Mouse (Mus musculus) granulocyte monocyte progenitor cell, adult 5-6 weeks (primary cell): ENCODE measurements around the gene Ctnna3. TPM values are rescaled to one million over a fixed set of nuclear protein-coding genes. Genes with fewer than 3 reads are reported as not detected.
"Not testable (repeated sequence)": the region's sequence is repeated elsewhere in the genome, so short reads cannot be mapped to it uniquely, and the experiment has no call there.

ENCODE experiments used
- ATAC-seq: replicated peaks from 2 replicates; pipeline ENCODE4 v1.8.0; 2016; ENCODE audit warnings: mild to moderate bottlenecking, moderate TSS enrichment, inconsistent platforms; ENCODE audit not compliant: poor library complexity, severe bottlenecking
- total RNA-seq, 2 experiments: library from RNA; stranded (forward) in 1 of 2; stranded (reverse) in 1 of 2; fragments of 200-712, 200-1000 nt in 1 of 2; fragments of >200 nt in 1 of 2; fragmentation: Nextera tagmentation in 1 of 2; gene quantifications; 2 replicates each; pipeline ENCODE4 v1.2.3; 2014 to 2017

Ctnna3 gene
- total RNA-seq, 2 experiments from 2014 or later, result not detected

GRCm38 (mm10) chr10:64718036-64718435 is 1288.1 kb downstream of the Ctnna3 start:
- no peak for ATAC-seq

- no peak for ATAC-seq
Observed at GRCm38 (mm10) chr10:64735692-64736091, 1305.8 kb downstream of the Ctnna3 start.

- no peak for ATAC-seq
Observed at GRCm38 (mm10) chr10:64736616-64737015, 1306.7 kb downstream of the Ctnna3 start.

GRCm38 (mm10) chr10:64741721-64742120 is 1311.8 kb downstream of the Ctnna3 start:
- ATAC-seq, result not testable (repeated sequence)

- not testable (repeated sequence) for ATAC-seq
Observed at GRCm38 (mm10) chr10:64744099-64744498, 1314.2 kb downstream of the Ctnna3 start.

GRCm38 (mm10) chr10:64748651-64749050 is 1318.8 kb downstream of the Ctnna3 start:
- ATAC-seq, result no peak

GRCm38 (mm10) chr10:64750791-64751190 is 1320.9 kb downstream of the Ctnna3 start:
- no peak; the same call in 1 of the 2 replicates for ATAC-seq

- no peak for ATAC-seq
Observed at GRCm38 (mm10) chr10:64836315-64836714, 1406.4 kb downstream of the Ctnna3 start.

GRCm38 (mm10) chr10:64861439-64861838 is 1431.5 kb downstream of the Ctnna3 start:
- no peak for ATAC-seq

GRCm38 (mm10) chr10:64870888-64871287 is 1441.0 kb downstream of the Ctnna3 start:
- no peak for ATAC-seq

GRCm38 (mm10) chr10:64876506-64876905 is 1446.6 kb downstream of the Ctnna3 start:
- no peak for ATAC-seq

- no peak for ATAC-seq
Observed at GRCm38 (mm10) chr10:64879860-64880259, 1450.0 kb downstream of the Ctnna3 start.

GRCm38 (mm10) chr10:64886946-64887345 is 1457.0 kb downstream of the Ctnna3 start:
- no peak for ATAC-seq

GRCm38 (mm10) chr10:64892458-64892857 is 1462.6 kb downstream of the Ctnna3 start:
- ATAC-seq, result no peak

GRCm38 (mm10) chr10:64898739-64899138 is 1468.8 kb downstream of the Ctnna3 start:
- no peak for ATAC-seq

GRCm38 (mm10) chr10:64901726-64902125 is 1471.8 kb downstream of the Ctnna3 start:
- ATAC-seq, result no peak

- ATAC-seq, result no peak
Observed at GRCm38 (mm10) chr10:64940975-64941374, 1511.1 kb downstream of the Ctnna3 start.

GRCm38 (mm10) chr10:64958391-64958790 is 1528.5 kb downstream of the Ctnna3 start:
- no peak for ATAC-seq

- ATAC-seq, result no peak
Observed at GRCm38 (mm10) chr10:64992871-64993270, 1563.0 kb downstream of the Ctnna3 start.

- ATAC-seq, result no peak
Observed at GRCm38 (mm10) chr10:65013525-65013924, 1583.6 kb downstream of the Ctnna3 start.

GRCm38 (mm10) chr10:65022667-65023066 is 1592.8 kb downstream of the Ctnna3 start:
- ATAC-seq, result no peak

- not testable (repeated sequence) for ATAC-seq
Observed at GRCm38 (mm10) chr10:65033516-65033915, 1603.6 kb downstream of the Ctnna3 start.
